Mouse (Mus musculus): ENCODE measurements around the gene Tcte2.

Tcte2 gene

DNA sequence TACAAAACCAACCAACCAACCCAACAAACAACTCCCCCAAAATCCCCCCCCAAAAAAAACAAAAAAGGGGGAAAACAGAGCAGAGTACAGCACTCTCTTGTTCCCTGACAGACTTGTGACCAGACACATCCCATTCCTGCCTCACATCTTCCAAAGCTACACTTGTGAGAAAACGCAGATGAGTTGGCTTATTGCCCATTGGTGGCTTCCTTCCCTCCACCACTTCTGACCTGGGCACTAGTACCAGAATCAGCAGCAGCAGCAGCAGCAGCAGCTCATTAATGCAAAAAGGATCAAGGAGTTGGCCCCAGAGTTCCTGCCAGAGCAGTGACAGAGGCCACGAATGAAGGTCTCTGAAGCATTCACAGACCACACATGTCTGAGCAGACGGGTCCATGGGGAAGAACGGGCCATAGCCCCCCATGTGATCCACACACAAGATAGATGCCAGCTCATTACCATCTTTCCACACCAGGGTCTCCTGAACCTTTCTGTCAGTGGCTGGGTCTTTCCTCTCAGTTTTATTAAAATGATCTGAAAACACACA, 36.5 kb downstream of the Tcte2 start:
- intact Hi-C loops (cut with DNase I): no loop called here

DNA sequence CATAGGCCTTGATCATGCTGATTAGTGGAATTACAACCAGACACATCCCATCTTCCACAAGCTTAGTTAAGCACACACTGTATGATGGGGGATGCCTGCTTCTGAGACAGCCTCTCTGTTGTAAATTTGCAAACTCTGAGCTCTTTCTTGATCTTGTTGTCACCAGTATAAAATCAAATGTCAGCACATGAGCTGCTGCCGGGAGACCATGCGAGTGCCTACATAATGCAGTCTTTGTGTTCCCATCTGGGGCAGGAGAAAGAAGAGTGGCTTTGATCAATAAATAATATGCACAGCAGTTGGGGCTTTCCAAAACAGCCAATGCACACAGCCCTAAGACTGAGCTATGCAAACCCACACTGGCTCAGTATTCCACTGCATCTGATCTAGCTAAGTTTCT, 39.2 kb downstream of the Tcte2 start:
- intact Hi-C loops (cut with DNase I): no loop called here

DNA sequence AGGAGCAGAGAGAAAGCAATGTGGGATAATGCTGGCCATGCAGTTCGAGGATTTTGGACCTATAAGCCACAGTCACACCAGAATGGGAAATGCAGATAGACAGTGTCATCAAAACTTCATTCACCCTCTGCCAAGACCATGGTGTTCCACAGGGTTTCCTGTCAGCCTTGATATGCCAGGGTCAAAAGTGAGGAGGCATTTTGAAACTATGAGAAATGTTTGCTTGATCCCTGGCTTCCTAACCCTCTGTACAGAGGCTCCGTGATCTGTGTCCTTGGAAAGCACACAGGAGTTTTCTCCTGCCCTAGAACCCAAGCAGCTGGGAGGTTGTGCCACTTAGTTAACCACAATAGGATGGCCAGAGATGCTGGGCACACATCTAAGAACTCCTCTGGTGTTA, 40.3 kb downstream of the Tcte2 start:
- intact Hi-C loops (cut with DNase I): no loop called here

DNA sequence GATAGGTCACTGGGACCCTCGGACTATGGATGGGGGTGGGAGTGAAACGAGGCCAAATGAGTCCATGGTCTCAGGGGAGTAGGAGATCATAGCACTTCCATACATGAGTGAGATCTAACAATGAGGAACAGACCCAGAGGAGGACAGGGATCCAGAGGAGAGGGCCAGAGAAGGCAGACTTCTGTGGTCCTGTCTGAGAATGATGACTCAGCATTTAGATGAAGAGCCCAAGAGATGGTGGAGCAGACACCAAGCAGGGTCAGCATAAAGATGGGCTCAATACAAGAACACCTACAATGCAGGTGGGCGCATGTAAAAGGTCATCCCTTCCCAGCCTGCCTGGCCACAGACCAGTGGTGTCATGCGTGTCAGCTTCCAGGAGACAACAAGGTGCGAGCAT, 41.4 kb downstream of the Tcte2 start:
- intact Hi-C loops (cut with DNase I): no loop called here

DNA sequence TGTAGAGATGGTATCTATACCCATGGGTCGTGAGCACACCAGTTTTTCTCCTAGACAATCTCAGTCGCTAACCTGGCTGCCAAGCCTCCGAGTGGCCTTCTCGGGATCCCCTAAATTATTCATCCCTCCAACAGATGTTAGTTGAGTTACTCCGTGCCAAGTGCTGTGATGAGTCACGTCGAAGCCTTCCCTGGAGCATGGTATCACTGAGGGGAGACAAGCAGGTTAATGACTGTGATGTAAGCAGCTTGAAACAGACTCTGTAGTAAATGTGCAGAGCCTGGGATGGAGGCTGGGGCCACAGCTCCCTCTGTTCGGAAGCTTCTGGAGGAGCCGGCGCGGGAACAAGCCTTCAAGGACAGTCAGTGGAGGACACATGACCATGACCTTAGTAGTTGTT, 44.2 kb downstream of the Tcte2 start:
- intact Hi-C loops (cut with DNase I): no loop called here

DNA sequence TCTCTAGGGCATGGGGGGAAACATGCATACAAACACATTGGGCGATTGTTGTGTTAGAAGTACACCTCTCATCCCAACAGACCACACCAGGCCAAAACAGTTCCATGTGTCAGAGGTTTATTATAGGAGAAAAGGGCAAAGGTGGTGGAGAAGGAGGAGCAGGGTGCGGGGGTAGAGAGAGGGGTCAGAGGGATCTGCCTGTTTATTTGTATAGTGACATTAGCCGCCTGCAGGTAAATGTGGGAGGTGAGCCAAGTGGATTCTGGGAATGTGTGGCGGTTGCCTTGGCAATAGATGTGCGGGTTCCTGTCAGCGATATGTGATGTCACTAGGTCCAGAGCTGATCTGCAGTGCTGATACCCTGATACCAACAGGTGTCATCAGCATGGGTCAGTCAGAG, 45.3 kb downstream of the Tcte2 start:
- intact Hi-C loops (cut with DNase I): no loop called here

DNA sequence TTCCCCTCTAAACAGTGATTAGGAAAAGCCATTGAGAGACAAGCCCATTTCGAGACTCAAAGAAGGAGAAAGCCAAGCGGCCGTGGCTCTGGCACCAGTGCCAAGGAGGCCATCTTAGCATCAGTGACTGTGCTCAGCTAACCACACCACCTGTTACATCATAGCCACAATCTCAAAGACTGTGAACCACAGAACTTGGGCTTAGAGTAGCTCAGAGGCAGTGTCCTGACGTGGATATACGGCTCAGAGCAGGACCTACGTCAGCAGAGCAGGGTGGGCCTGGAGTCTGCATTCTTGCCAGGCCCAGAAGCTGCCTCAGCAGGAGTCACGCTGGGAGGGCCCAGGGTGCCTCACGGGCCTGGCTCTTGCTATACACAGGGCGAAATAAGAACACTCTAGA, 46.1 kb downstream of the Tcte2 start:
- intact Hi-C loops (cut with DNase I): no loop called here

DNA sequence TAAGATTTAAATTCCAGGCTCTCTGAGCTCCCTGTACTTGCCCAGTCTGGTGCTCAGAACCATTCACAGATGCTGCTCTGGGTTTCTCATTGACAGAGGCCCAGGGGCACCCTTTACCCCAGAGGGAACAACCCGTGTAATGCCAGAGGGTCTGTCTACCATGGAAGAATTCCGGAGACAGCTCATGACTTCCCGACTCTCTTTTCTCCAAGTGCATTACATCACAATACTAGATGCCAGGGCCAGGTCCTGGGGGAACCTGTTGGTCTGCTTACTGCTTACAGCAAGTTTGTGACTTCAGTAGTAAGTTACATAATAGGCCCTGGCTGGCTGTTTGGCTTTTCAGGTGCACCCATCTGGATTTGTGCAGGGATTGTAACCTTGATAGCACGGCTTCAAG, 47.0 kb downstream of the Tcte2 start:
- intact Hi-C loops (cut with DNase I): no loop called here

DNA sequence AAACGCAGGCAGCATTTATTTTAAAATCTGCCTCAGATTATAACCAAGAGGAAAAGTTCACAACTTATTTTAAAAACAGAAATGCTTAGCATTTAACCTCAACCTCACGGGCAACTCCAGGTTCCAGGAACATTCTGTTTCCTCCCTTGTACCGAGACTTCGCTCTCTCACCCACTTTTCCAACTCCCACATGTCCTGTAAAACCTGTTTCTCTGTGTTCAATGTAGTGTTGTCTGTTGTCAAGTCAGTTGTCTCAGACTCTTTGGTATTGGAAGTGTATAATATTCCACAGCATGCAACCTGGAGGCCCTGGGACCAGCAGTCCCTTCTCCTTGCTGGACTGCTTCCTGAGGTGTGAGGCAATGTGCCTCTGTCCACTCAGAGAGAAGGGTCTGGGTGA, 47.5 kb downstream of the Tcte2 start:
- intact Hi-C loops (cut with DNase I): no loop called here

DNA sequence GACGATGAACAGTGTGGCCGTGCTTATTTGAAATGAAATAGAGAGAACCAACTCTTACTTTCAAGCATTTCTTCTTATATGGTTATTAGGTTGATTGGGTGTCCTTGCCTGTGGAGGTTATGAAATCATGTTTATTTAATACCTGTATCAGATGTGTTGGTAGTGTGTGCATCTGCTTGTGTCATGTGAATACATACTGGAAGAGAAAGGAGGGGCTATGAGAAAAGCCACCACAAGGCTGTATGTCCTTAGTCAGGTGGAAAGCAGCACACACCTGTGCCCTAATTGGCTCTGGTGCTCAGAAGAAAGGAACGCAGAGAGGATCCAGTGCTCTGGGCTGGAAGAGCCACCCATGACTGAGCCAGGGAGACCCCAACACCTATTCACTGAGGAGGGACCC, 49.1 kb downstream of the Tcte2 start:
- intact Hi-C loops (cut with DNase I): no loop called here

DNA sequence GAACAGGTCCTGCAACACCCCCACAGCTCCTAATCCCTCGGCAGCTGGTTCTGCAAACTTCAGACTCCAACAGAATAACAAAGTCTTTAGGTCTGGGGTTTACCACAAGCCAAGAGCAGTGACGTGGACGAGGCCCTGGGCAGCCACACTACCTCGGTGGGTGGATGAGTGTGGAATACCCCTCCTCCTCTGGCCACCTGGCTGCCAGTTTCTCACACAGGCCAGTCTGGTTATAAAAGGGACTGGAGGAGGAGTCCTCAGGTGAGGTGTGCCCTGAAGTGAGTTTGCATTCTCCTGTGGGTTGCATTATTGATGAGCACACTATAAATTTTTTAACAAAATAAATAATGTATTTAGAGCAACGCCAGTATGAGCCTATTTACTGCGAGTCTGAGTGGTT, 49.5 kb downstream of the Tcte2 start:
- intact Hi-C loops (cut with DNase I): no loop called here

DNA sequence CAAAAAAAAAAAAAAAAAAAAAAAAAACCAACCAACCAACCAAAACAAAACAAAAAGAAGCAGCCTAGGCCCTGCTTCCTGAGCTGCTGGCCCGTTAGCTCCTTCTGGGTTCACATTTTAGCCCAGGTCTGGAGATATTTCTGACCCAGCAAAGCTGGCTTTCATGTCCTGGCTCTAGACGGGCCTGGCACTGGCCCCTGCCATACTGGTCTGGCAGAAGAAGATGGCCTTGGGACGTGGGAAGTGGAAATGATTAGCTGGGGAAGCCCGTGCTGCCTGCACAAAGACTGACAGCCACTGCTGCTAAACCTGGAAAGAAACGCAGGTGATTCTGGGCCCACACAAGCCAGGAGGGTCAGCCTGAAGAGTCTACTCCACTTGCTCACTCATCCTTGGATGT, 50.5 kb downstream of the Tcte2 start:
- intact Hi-C loops (cut with DNase I): no loop called here

DNA sequence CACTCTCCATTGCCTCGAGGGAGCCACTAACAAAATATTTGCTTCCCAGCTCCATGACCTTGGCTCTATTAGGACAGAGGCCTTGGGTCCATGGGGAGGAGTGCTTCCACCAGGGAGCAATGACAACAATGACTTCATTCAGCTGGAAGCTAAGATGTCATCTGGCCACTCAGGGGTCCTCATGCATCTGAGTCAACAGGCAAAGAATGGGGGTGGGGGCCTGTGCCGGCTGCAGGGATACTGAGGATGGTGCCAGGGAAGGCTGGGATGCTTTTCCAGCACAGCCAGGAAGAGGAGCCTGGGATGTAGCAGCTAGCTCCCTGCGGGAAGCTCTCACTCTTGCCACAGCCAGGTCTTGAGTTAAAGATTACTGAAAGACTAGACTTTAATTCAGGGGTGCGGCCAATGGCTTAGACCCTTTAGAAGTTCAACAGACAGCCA, 56.1 kb downstream of the Tcte2 start:
- intact Hi-C loops (cut with DNase I): no loop called here

DNA sequence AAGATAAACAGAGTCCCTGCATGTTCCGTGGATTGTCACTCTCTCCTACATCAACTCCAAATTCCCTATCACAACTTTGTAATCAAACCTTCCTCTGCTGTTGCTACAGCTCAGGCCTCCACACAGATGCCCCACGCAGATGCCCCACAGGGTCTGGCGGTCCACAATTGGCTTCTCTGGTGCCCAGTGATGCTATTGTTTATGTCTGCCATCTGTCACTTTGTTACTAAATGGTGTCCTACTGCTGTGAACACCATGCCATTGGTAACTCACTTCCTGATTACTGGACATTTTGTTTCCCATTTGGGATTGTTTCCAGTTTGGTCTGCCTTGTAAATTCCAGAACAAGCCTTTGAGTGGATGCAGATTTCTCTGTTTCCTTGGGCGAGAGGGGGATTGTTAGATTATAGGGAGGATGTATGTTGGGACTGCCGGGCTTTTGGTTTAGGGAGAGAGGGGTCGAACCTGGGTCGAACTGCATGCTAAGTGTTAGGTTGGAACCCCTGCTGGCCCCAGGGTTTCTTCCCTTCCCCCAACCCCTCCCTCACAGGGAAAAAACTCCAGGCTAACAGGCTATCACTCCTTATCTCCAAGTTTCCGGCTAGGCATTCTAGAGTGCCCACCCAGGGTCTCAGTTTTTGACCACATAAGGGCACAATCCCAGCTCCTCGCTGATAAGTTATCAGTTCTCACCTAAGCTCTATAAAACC, 57.9 kb downstream of the Tcte2 start:
- intact Hi-C loops (cut with DNase I): loop anchor here (5.0 kb wide), 1 partner anchor 39 kb away; no protein-coding TSS in a partner anchor

DNA sequence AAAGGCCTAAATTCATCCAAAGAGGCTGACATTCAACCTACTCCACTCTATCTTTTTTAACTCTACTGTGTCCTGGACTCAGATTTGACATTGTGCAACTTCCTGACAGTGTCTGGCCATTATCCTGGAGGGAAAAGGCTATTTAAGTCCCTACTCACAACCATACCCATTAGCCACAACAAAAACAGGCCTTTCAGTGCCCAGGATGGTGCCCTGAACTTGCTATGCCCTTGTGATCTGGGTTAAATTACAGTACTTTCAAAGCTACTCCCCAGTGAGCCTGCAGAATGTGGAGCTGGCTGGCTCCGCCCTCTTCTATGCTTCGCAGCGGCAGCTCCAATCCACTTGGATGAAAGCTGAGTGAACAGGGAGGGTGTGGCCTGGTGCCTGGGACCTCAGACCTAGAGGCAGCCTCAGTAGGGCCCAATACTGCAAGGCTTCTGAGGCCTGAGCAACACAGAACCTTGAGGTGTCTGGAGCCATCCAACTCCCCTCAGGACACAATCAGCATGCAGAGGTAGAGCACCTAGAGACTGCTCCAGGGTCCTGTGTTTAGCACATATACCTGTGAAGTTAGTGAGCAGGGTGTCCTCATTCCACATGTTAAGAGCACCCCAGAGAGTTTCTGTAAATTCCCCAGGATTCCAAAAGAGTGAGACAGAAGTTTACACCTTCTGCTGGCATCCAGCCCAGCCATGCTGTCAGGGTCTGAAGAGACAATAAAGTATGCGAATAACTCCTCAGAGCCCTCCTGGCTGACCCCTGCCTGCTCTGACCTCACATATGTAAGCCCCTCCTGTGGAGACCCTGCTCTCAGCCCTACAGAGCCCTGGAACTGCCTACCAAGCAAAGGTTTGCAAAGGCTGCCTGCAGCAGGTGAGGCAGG, 61.3 kb downstream of the Tcte2 start:
- intact Hi-C loops (cut with DNase I): loop anchor here (5.0 kb wide), 1 partner anchor 42 kb away; no protein-coding TSS in a partner anchor

DNA sequence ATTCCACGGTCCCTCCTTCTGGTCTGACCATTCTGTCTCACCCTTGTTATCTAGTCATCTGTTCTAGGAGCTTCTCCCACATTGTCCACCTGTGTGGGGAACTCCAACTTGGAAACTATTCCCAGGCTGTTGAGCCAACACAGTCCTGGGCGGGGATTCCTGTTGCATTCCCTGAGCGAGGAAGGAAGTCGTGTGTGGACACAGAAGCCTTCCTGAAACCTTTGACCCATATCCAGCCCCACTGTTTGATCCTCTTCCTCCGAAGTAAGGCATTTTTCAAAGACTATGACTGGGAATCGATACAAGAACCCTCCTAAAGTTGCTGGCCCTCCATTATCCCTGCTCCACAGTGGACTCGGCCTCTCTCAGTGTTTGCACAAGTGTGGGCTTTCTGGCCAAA, 61.9 kb downstream of the Tcte2 start:
- intact Hi-C loops (cut with DNase I): loop anchor here (5.0 kb wide), 1 partner anchor 43 kb away; no protein-coding TSS in a partner anchor

DNA sequence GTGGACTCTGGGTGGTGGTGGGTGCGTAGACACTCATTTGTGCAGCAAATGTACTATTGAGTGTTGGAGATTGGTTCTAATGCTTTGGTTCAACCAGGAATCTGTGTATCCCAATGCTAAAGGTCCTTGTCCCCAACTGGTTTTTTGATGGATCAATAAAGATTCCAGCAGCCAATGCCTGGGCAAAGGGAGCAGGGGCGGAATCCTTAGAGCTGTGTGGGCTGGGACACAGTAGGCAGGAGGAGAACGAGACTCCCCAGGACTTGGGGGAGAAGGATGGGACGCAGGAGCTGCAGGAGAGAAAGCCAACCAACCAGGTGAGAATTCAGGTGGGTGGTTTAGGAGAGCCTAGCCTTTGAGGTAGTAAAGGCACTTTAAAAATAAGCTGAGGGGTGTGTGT, 63.4 kb downstream of the Tcte2 start:
- intact Hi-C loops (cut with DNase I): no loop called here

DNA sequence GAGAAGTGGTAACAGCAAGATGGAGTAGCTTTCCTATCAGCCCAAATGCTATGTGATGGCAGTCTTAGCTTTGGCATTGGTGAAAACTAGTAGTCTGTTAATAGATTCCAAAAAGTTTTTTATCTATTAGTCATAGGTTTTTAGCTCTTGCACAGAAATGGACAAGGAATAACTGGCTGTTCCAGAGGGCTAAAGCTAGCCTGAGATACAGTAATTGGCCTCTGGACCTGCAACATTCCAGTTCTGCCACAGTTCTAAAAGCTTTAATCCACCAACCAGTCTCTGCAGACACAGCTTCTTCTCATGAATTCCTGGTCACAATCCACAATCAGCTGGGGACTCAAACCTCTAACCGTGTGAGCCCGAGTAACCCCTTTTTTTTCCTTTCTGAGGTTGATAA, 64.0 kb downstream of the Tcte2 start:
- intact Hi-C loops (cut with DNase I): no loop called here

DNA sequence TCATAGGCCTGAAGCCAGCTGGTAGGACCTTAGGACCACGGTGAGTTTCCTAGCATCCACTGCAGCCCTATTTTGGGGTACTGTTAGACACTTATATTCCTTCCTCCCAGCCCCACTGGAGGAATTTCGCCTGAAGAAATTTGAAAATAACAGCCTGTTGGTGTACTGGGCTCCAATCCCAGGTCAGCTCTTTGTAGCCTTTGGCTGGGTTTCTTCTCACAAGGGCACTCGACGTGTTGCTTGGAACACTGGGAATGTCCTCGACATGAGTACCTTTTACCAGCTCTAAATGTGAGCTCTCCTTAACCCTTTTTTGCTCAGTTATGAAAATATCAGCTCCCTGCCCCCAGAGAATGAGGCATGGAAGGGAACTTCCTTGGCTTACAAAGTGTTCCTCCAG, 65.7 kb downstream of the Tcte2 start:
- intact Hi-C loops (cut with DNase I): no loop called here

DNA sequence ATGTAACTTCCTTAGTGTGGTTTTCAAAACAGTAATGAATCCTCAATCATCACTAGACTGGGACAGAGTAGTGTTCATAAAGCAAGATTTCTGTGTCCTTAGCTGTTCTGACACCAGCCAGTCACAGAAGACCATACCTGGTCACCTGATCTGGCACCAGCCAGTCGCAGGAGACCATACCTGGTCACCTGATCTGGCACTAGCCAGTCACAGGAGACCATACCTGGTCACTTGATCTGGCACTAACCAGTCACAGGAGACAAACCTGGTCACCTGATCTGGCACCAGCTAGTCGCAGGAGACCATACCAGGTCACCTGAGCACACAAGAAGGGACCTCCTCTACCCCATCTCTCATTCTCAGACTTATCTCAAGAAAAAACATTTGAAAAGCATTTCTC, 66.4 kb downstream of the Tcte2 start:
- intact Hi-C loops (cut with DNase I): no loop called here

DNA sequence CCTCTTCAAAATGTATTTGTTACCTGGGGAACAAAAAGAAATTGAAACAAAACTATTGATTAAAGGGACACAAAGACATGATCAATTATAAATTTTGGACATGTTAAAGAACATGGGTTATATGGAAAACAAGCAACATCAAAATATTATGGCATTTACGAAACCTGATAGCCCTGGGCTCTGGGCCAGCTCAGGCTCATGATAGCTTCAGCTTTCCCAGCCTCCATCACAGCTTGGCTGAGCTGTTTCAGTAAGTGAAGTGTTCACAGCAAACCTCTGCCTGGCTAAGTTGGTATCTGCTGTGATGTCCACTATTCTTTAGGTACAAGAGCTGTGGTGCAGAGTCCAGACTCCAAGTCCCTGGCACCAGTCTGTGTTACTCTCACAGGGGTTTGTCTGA, 67.4 kb downstream of the Tcte2 start:
- intact Hi-C loops (cut with DNase I): no loop called here

DNA sequence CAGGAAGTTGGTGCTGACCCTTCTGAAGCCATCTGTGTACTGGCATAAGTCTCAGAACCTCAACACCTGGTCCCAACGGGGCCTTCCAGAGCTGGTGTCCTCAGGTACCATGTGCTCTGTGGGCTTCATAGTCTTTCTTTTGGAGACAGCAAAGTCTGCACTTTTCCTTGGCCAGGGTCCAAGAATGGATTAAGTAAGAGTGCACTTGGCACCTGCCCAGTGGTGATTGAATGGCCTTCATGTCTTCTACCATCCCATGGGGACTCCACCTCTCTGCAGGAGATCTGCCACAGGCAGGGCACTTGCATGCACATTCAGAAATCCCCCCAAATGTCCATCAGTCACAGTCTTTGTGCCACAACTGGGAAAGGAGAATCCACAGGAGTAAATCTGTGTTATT, 74.0 kb downstream of the Tcte2 start:
- intact Hi-C loops (cut with DNase I): no loop called here
